Mouse (Mus musculus) liver, embryonic 14.5 days (tissue): ENCODE results near the gene L1cam.

Source experiments
- CTCF ChIP-seq: IDR thresholded peaks from 2 replicates; pipeline ENCODE4 v1.5.1; 2016; ENCODE audit warnings: antibody characterized with exemption, low read depth, control low read depth
- EP300 ChIP-seq: IDR thresholded peaks from 2 replicates; pipeline ENCODE4 v1.6.1; 2016; ENCODE audit warnings: antibody characterized with exemption, low read depth

GRCm38 (mm10) chrX:73836691-73837090 lies 59.2 kb downstream of the L1cam start:
- TF ChIP-seq CTCF (no peak), EP300 (no peak)
